Mouse (Mus musculus): ENCODE measurements around the gene Fbl. TPM values are rescaled to one million over a fixed set of nuclear protein-coding genes. Genes with fewer than 3 reads are reported as not detected.
"Not testable (repeated sequence)": the region's sequence is repeated elsewhere in the genome, so short reads cannot be mapped to it uniquely, and the experiment has no call there.

Gene Fbl
- total and polyA plus RNA-seq, 2 experiments from 2014 or later, result 31.9 to 60.9 TPM

DNA sequence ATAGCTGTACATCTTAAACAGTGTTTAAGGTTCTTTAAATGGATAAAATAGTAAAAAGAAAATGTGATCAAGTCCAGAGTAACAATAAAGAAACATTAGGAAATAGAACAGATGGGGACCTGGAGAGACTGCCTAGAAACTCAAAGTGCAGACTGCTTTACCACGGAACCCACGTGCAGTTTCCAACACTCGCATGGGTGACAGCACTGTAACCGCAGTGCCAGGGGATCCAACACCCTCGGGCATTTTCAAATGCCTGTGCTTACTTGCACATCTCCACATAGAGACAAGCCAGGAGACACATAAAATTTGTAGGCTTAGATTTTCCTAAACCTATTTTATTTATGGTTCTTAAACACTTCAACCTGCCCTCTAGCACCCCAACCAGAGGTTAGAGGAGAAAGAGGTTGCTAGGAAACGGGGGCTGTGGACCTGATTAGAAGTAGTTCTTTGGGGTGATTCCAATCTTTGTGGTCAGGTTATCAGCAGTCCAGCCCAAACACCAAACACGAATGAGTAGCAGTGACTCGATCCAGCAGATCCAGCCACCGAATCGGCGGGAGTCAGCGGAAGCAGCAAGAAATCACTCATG lies 39.0 kb downstream of the Fbl start:
- no peaks in the 10 kb centered on the region for H3K9me3 ChIP-seq (ENCODE audit: low read length)
- peak overlapping the region; percentile 24 for H3K4me3 ChIP-seq (ENCODE audit: low read depth, low read length)
- DNase-seq (ENCODE audit: low spot score) (no peak), ATAC-seq (ENCODE audit: low FRiP score) (no peak)
- no peak overlapping the region for H3K27ac ChIP-seq (ENCODE audit: low read depth, low read length)
- peak overlapping the region; percentile 43 for H3K4me2 ChIP-seq (ENCODE audit: low read depth, low read length, poor library complexity, severe bottlenecking)
- TF ChIP-seq CTCF (IDR thresholded peaks at IDR 0.05), result no peak
- H3K9ac ChIP-seq (replicated peaks; ENCODE audit: low read length, poor library complexity, severe bottlenecking), result peak overlapping the region; percentile 29; the same call in 1 of the 2 replicates
- H3K36me3 ChIP-seq (ENCODE audit: insufficient read depth, low read length), result no peaks in the 10 kb centered on the region
- 54% methylated on average over 12 of the region's 12 CpGs for WGBS
- H3K4me1 ChIP-seq (ENCODE audit: insufficient read depth, low read length), result no peaks in the 10 kb centered on the region
- H3K27me3 ChIP-seq (ENCODE audit: insufficient read depth, low read length), result no peaks in the 10 kb centered on the region

DNA sequence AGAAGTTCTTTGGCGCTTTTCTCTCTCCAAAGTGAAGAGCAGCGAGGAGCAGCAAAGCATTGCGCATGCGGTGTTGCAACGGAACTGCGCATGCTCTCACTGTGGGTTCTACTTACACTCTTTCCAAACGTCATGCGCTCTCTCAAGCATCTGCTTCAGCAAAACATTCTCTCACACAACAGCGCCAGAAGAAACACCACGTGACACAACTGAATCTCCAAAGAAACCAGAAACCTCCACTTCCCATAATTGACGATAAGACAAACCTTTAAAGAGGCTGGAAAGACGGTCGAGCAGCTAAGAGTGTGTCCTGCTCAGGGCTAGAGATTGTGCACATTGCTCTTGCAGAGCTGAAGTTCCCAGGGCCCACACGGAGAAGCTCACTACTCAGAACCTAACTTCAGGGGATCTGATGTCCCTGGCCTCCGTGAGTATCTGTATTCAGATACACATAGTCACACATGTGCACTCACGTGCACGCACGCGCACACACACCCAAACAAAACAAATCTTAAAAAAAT lies 39.5 kb downstream of the Fbl start:
- WGBS, result 57% methylated on average over 19 of the region's 19 CpGs
- ATAC-seq (ENCODE audit: low FRiP score), result no peak

DNA sequence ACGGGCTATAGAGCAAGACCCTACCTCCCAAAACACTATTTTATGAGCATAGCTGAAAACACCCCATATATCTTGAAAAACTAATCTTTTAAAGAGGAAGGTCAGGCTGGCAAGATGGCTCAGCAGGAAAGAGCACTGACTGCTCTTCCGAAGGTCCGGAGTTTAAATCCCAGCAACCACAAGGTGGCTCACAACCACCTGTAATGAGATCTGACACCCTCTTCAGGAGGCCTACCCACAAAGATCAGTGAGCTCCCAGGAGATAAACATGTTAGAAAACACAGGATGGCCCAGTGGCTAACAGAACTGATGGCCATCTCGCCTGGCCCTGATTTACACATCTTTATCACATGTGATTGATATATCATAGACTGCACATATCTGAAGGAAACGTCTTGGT lies 41.2 kb downstream of the Fbl start:
- 52% methylated on average over 5 of the region's 5 CpGs for WGBS
- no peaks in the 10 kb centered on the region for H3K4me1 ChIP-seq (ENCODE audit: insufficient read depth, low read length)
- DNase-seq (ENCODE audit: low spot score) (no peak), ATAC-seq (ENCODE audit: low FRiP score) (no peak)
- TF ChIP-seq CTCF (IDR thresholded peaks at IDR 0.05), result peak; percentile 46
- H3K9me3 ChIP-seq (ENCODE audit: low read length), result no peaks in the 10 kb centered on the region
- no peak overlapping the region for H3K4me3 ChIP-seq (ENCODE audit: low read depth, low read length)
- H3K27me3 ChIP-seq (ENCODE audit: insufficient read depth, low read length), result no peaks in the 10 kb centered on the region
- H3K9ac ChIP-seq (replicated peaks; ENCODE audit: low read length, poor library complexity, severe bottlenecking), result no peak overlapping the region
- no peaks in the 10 kb centered on the region for H3K36me3 ChIP-seq (ENCODE audit: insufficient read depth, low read length)
- H3K4me2 ChIP-seq (ENCODE audit: low read depth, low read length, poor library complexity, severe bottlenecking), result no peak overlapping the region
- no peak overlapping the region for H3K27ac ChIP-seq (ENCODE audit: low read depth, low read length)

More for the DNA sequence above, 39.5 kb downstream of the Fbl start:
- Histone ChIP-seq H3K9ac (replicated peaks; ENCODE audit: low read length, poor library complexity, severe bottlenecking) (0 out of 2 replicates have a peak overlapping the region, but pooled peaks have one; percentile 29), H3K4me2 (ENCODE audit: low read depth, low read length, poor library complexity, severe bottlenecking) (peak overlapping the region; percentile 43), H3K27me3 (ENCODE audit: insufficient read depth, low read length) (no peaks in the 10 kb centered on the region), H3K36me3 (ENCODE audit: insufficient read depth, low read length) (no peaks in the 10 kb centered on the region), H3K27ac (ENCODE audit: low read depth, low read length) (no peak overlapping the region), H3K4me1 (ENCODE audit: insufficient read depth, low read length) (no peaks in the 10 kb centered on the region), H3K9me3 (ENCODE audit: low read length) (no peaks in the 10 kb centered on the region), H3K4me3 (ENCODE audit: low read depth, low read length) (peak overlapping the region; percentile 24; the same call in 1 of the 2 replicates)
- peak; percentile 87 for DNase-seq (ENCODE audit: low spot score)
- no peak for TF ChIP-seq CTCF (IDR thresholded peaks at IDR 0.05)

DNA sequence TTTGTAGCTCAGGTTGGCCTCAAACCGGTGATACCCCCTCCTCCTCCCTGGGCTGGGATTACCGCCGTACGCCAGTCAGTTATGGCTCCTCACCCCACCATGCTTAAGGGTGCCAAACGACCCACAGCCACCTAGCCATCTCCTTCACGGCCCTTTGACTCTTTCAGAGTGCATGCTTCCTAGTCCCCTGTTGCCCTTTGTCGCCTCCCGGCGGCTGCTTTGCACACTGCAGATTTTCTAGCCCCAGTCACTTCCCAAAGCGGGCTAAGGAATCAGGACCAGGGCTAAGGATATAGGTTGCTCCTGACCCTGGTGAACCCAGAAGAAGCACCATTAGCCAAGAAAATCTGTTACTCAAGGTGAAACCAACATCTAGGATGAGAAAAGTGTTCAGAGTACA lies 44.6 kb downstream of the Fbl start:
- no peak for DNase-seq (ENCODE audit: low spot score)
- no peak overlapping the region for H3K9ac ChIP-seq (replicated peaks; ENCODE audit: low read length, poor library complexity, severe bottlenecking)
- no peaks in the 10 kb centered on the region for H3K36me3 ChIP-seq (ENCODE audit: insufficient read depth, low read length)
- WGBS, result 40% methylated on average over 10 of the region's 10 CpGs
- no peak overlapping the region for H3K27ac ChIP-seq (ENCODE audit: low read depth, low read length)
- H3K4me1 ChIP-seq (ENCODE audit: insufficient read depth, low read length), result no peaks in the 10 kb centered on the region
- no peaks in the 10 kb centered on the region for H3K9me3 ChIP-seq (ENCODE audit: low read length)
- H3K4me2 ChIP-seq (ENCODE audit: low read depth, low read length, poor library complexity, severe bottlenecking), result no peak overlapping the region
- ATAC-seq (ENCODE audit: low FRiP score), result no peak
- no peaks in the 10 kb centered on the region for H3K27me3 ChIP-seq (ENCODE audit: insufficient read depth, low read length)
- H3K4me3 ChIP-seq (ENCODE audit: low read depth, low read length), result no peak overlapping the region
- TF ChIP-seq CTCF (IDR thresholded peaks at IDR 0.05), result peak; percentile 64

DNA sequence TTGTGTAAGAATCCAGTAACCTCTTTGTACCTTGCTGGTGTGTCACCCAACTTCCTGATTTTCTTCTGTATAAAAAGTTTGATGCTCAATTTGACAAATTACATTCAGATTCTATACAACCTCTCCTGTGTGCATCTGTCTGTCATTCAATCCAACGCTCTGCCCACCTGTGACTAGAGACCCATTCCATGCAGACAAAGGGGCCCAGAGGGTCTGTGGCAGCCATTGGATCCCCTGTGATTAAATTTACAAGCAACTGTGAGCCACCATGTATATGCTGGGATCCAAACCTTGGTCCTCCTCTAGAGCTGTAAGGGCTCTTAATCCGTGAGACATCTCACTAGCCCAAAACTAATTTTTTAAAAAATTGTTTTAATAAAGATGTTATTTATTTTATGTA lies 46.4 kb downstream of the Fbl start:
- H3K4me3 ChIP-seq (ENCODE audit: low read depth, low read length); H3K27me3 ChIP-seq (ENCODE audit: insufficient read depth, low read length); H3K27ac ChIP-seq (ENCODE audit: low read depth, low read length); H3K9ac ChIP-seq (replicated peaks; ENCODE audit: low read length, poor library complexity, severe bottlenecking); H3K36me3 ChIP-seq (ENCODE audit: insufficient read depth, low read length); H3K4me2 ChIP-seq (ENCODE audit: low read depth, low read length, poor library complexity, severe bottlenecking); ATAC-seq (ENCODE audit: low FRiP score); DNase-seq (ENCODE audit: low spot score); H3K9me3 ChIP-seq (ENCODE audit: low read length); H3K4me1 ChIP-seq (ENCODE audit: insufficient read depth, low read length): not testable (repeated sequence)
- 93% methylated on average over 2 of the region's 2 CpGs for WGBS

DNA sequence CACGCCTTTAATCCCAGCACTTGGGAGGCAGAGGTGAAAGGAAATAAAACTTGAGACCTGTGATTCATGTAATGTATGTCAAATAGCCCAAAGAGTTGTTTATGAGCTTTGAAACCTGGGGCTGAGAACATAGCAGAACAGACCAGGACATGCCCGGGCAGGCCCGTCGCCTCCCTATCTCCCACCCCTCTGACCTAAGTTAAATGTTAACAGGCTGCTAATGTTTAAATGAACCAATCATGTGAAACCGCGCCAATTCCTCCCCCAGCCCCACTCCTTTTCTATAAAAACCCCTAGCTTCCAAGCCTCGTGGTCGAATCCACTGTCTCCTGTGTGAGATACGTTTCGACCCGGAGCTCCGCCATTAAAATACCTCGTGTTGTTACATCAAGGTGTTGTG lies 48.3 kb downstream of the Fbl start:
- not testable (repeated sequence) for H3K36me3 ChIP-seq (ENCODE audit: insufficient read depth, low read length); H3K9me3 ChIP-seq (ENCODE audit: low read length); H3K4me1 ChIP-seq (ENCODE audit: insufficient read depth, low read length); DNase-seq (ENCODE audit: low spot score); H3K4me2 ChIP-seq (ENCODE audit: low read depth, low read length, poor library complexity, severe bottlenecking); ATAC-seq (ENCODE audit: low FRiP score); H3K9ac ChIP-seq (replicated peaks; ENCODE audit: low read length, poor library complexity, severe bottlenecking); H3K27me3 ChIP-seq (ENCODE audit: insufficient read depth, low read length); H3K4me3 ChIP-seq (ENCODE audit: low read depth, low read length); H3K27ac ChIP-seq (ENCODE audit: low read depth, low read length)
- WGBS, result 90% methylated on average over 7 of the region's 13 CpGs

DNA sequence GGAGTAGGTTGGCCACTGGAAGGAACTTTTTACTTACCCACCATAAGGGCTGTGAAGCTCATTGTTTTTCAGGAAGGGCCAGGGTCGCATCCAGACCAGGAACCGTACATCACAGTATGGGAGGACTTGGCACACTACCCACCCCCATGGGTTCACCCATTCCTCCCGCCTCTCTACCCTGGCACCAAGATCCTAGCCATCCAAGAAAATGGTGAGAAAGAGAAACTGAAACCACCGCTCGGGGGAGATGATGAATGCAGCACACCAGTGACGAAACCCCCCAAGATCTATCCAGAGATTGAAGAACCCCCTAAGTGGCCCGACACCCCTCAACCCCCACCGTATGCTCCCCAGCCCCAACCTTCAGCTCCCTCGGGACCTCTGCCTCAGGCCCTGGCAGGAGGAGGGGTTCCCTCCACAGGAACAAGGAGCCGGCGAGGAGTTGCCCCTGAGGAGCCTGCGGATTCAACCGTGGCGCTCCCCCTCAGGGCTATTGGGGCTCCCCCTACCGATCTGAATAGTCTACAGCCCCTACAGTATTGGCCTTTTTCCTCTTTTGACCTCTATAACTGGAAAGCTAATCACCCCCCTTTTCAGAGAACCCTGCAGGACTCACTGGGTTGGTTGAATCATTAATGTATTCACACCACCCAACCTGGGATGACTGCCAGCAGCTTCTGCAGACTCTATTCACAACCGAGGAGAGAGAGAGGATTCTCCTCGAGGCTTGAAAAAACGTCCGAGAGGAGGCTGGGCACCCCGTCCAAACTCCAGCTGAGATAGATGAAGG lies 49.6 kb downstream of the Fbl start:
- WGBS, result 78% methylated on average over 20 of the region's 20 CpGs

DNA sequence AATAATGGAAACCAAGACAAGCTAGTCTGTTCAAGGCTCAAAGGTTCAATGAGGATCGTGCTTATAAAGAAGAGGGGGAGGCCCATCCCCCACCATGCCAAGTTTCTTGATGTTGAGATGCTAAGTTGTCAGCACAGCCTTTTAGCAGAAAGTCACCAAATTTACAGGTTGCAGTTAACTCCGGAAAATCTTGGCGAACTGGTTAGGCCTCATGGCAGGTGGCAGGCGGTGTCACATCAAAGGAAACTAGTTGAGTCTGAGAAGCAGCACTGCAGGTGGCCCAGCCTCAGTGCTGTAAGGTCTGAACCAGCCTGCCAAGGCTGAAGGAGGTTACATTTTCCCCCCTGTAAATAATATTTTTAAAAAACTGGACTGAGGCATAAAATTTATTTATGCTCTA lies 57.3 kb downstream of the Fbl start:
- ATAC-seq (ENCODE audit: low FRiP score); H3K36me3 ChIP-seq (ENCODE audit: insufficient read depth, low read length); H3K27ac ChIP-seq (ENCODE audit: low read depth, low read length); H3K9ac ChIP-seq (replicated peaks; ENCODE audit: low read length, poor library complexity, severe bottlenecking); H3K4me3 ChIP-seq (ENCODE audit: low read depth, low read length); H3K9me3 ChIP-seq (ENCODE audit: low read length); H3K27me3 ChIP-seq (ENCODE audit: insufficient read depth, low read length); H3K4me1 ChIP-seq (ENCODE audit: insufficient read depth, low read length); DNase-seq (ENCODE audit: low spot score); H3K4me2 ChIP-seq (ENCODE audit: low read depth, low read length, poor library complexity, severe bottlenecking): not testable (repeated sequence)
- WGBS, result 79% methylated on average over 4 of the region's 4 CpGs

More for the DNA sequence above, 49.6 kb downstream of the Fbl start:
- not testable (repeated sequence) for H3K9me3 ChIP-seq (ENCODE audit: low read length); H3K36me3 ChIP-seq (ENCODE audit: insufficient read depth, low read length); H3K9ac ChIP-seq (replicated peaks; ENCODE audit: low read length, poor library complexity, severe bottlenecking); ATAC-seq (ENCODE audit: low FRiP score); H3K4me2 ChIP-seq (ENCODE audit: low read depth, low read length, poor library complexity, severe bottlenecking); H3K27ac ChIP-seq (ENCODE audit: low read depth, low read length); H3K4me1 ChIP-seq (ENCODE audit: insufficient read depth, low read length); H3K27me3 ChIP-seq (ENCODE audit: insufficient read depth, low read length); H3K4me3 ChIP-seq (ENCODE audit: low read depth, low read length)
- DNase-seq (ENCODE audit: low spot score), result peak; percentile 79
